ENCODE assay signal across 17 mouse cellular contexts in the genomic region with DNA sequence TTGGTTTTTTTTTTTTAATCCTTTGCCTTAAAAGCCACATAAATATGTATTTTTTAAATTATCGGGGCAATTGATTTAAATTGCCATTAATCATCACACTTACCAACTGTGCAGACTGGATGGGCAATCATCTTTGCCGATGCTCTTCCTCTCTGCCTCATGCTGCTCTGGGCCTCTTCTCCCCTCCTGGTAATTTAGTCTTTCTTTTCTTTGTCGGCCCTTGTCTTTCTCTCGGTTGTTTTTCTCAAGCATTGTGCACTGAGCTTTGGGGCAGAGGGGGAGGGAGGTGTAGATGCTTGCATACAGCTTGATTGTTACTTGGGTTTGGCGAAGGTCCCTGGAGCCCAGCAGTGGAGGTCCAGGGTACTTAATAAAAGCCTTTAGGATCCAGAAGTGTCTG.
DNase-seq lines count a peak whose midpoint lies in the region; ATAC-seq and TF ChIP-seq lines count a peak whose summit lies in the region.
"Had no signal": no experiment of that assay in that cellular context is flagged by ENCODE, and none has a peak within 500 bp of the region (broad histone marks: within the 10 kb centered on the region; RNA-seq: fewer than 3 reads in every experiment).

No protein-coding gene starts in this region.

- no peak for ATAC-seq in hindbrain, postnatal 0 days
- no peak for ATAC-seq in midbrain, embryonic 13.5 days
- ATAC-seq in midbrain, embryonic 15.5 days (replicated peaks) = no peak
- ATAC-seq in forebrain, embryonic 14.5 days = peak; percentile 37; the same call in 1 of the 2 replicates
- ATAC-seq in intestine, postnatal 0 days = no peak

- no peaks in the 10 kb centered on the region for H3K9me3 ChIP-seq in hindbrain, embryonic 10.5 days
- H3K9me3 ChIP-seq in hindbrain, postnatal 0 days (ENCODE audit: low read length) = no peaks in the 10 kb centered on the region
- H3K9me3 ChIP-seq in midbrain, embryonic 13.5 days = no peaks in the 10 kb centered on the region
- H3K9me3 ChIP-seq in midbrain, embryonic 15.5 days = no peaks in the 10 kb centered on the region
- H3K9me3 ChIP-seq in forebrain, embryonic 14.5 days (replicated peaks; ENCODE audit: control insufficient read depth, low read length) = no peaks in the 10 kb centered on the region
- H3K9me3 ChIP-seq in limb, embryonic 10.5 days (replicated peaks) = no peaks in the 10 kb centered on the region
- H3K9me3 ChIP-seq in intestine, postnatal 0 days (ENCODE audit: control insufficient read depth) = no peaks in the 10 kb centered on the region
- H3K9me3 ChIP-seq: embryonic facial prominence, embryonic 10.5 days; heart, embryonic 13.5 days; hindbrain, embryonic 15.5 days had no signal

- H3K27me3 ChIP-seq in hindbrain, embryonic 10.5 days (ENCODE audit: insufficient read depth, poor library complexity, severe bottlenecking) = peaks cover 7% of the 10 kb centered on the region; the same call in 1 of the 2 replicates
- H3K27me3 ChIP-seq in hindbrain, postnatal 0 days (ENCODE audit: insufficient read depth, low read length) = no peaks in the 10 kb centered on the region
- H3K27me3 ChIP-seq in midbrain, embryonic 13.5 days = peaks cover 4% of the 10 kb centered on the region; the same call in 1 of the 2 replicates
- no peaks in the 10 kb centered on the region for H3K27me3 ChIP-seq in midbrain, embryonic 15.5 days (replicated peaks)
- no peaks in the 10 kb centered on the region for H3K27me3 ChIP-seq in forebrain, embryonic 14.5 days (replicated peaks; ENCODE audit: control insufficient read depth, insufficient read depth, low read length)
- H3K27me3 ChIP-seq in limb, embryonic 10.5 days (ENCODE audit: low read depth, poor library complexity, severe bottlenecking) = peaks cover 12% of the 10 kb centered on the region
- H3K27me3 ChIP-seq in intestine, postnatal 0 days (replicated peaks; ENCODE audit: control insufficient read depth, insufficient read depth, low read length) = no peaks in the 10 kb centered on the region
- H3K27me3 ChIP-seq: hindbrain, embryonic 15.5 days had no signal

- H3K27ac ChIP-seq in hindbrain, embryonic 10.5 days = peak overlapping the region; percentile 69
- H3K27ac ChIP-seq in hindbrain, postnatal 0 days = no peak overlapping the region
- peak overlapping the region; percentile 41; the same call in 1 of the 2 replicates for H3K27ac ChIP-seq in midbrain, embryonic 13.5 days
- H3K27ac ChIP-seq in midbrain, embryonic 15.5 days = no peak overlapping the region
- peak overlapping the region; percentile 66; the same call in 1 of the 2 replicates for H3K27ac ChIP-seq in forebrain, embryonic 14.5 days (ENCODE audit: low read depth, low read length)
- peak overlapping the region; percentile 14; the same call in 1 of the 2 replicates for H3K27ac ChIP-seq in limb, embryonic 10.5 days
- no peak overlapping the region for H3K27ac ChIP-seq in intestine, postnatal 0 days (ENCODE audit: low read depth, low read length)
- H3K27ac ChIP-seq: embryonic facial prominence, embryonic 10.5 days; heart, embryonic 13.5 days; hindbrain, embryonic 15.5 days had no signal

- H3K36me3 ChIP-seq in hindbrain, embryonic 10.5 days = peaks cover 20% of the 10 kb centered on the region
- H3K36me3 ChIP-seq in hindbrain, postnatal 0 days (ENCODE audit: insufficient read depth, low read length) = no peaks in the 10 kb centered on the region
- H3K36me3 ChIP-seq in midbrain, embryonic 13.5 days = peaks cover under 1% of the 10 kb centered on the region; the same call in 1 of the 2 replicates
- H3K36me3 ChIP-seq in midbrain, embryonic 15.5 days (replicated peaks) = no peaks in the 10 kb centered on the region
- 0 out of 2 replicates have a peak, but pooled peaks cover under 1% of the 10 kb centered on the region for H3K36me3 ChIP-seq in forebrain, embryonic 14.5 days (ENCODE audit: control insufficient read depth, insufficient read depth, low read length)
- H3K36me3 ChIP-seq in limb, embryonic 10.5 days = no peaks in the 10 kb centered on the region
- no peaks in the 10 kb centered on the region for H3K36me3 ChIP-seq in intestine, postnatal 0 days (ENCODE audit: control insufficient read depth, insufficient read depth)
- H3K36me3 ChIP-seq: heart, embryonic 13.5 days had no signal

- H3K4me2 ChIP-seq in hindbrain, postnatal 0 days (ENCODE audit: low read depth, low read length) = no peak overlapping the region
- H3K4me2 ChIP-seq in midbrain, embryonic 13.5 days (replicated peaks) = no peak overlapping the region
- H3K4me2 ChIP-seq in midbrain, embryonic 15.5 days = no peak overlapping the region
- no peak overlapping the region for H3K4me2 ChIP-seq in forebrain, embryonic 14.5 days (ENCODE audit: low read length)
- no peak overlapping the region for H3K4me2 ChIP-seq in intestine, postnatal 0 days (replicated peaks; ENCODE audit: low read depth)
- H3K4me2 ChIP-seq: heart, embryonic 13.5 days; hindbrain, embryonic 15.5 days had no signal

- DNase-seq in hindbrain, embryonic 10.5 days (ENCODE audit: low spot score) = no peak
- DNase-seq in hindbrain, postnatal 0 days (ENCODE audit: low spot score) = no peak
- DNase-seq in forebrain, embryonic 14.5 days (ENCODE audit: low spot score) = peak; percentile 47
- DNase-seq in limb, embryonic 10.5 days (ENCODE audit: low spot score) = no peak
- no peak for DNase-seq in left cerebral cortex, adult 9 months (ENCODE audit: low spot score in 2 of 2)
- DNase-seq: adrenal gland, postnatal 10 days; cerebellum, adult 18-20 months; cerebellum, adult 9-11 months; gastrocnemius, postnatal 14 days; heart, postnatal 36 days; kidney, adult 18-20 months had no signal

- WGBS in hindbrain, embryonic 10.5 days = 23% methylated on average over 5 of the region's 5 CpGs
- WGBS in hindbrain, postnatal 0 days = 29% methylated on average over 5 of the region's 5 CpGs
- 21% methylated on average over 5 of the region's 5 CpGs for WGBS in midbrain, embryonic 13.5 days
- 11% methylated on average over 5 of the region's 5 CpGs for WGBS in midbrain, embryonic 15.5 days
- WGBS in forebrain, embryonic 14.5 days = 21% methylated on average over 5 of the region's 5 CpGs
- WGBS in limb, embryonic 10.5 days = 62% methylated on average over 5 of the region's 5 CpGs
- 68% methylated on average over 5 of the region's 5 CpGs for WGBS in intestine, postnatal 0 days

- no peak overlapping the region for H3K4me3 ChIP-seq in hindbrain, embryonic 10.5 days
- no peak overlapping the region for H3K4me3 ChIP-seq in hindbrain, postnatal 0 days (ENCODE audit: low read length)
- no peak overlapping the region for H3K4me3 ChIP-seq in midbrain, embryonic 13.5 days (replicated peaks)
- no peak overlapping the region for H3K4me3 ChIP-seq in midbrain, embryonic 15.5 days
- no peak overlapping the region for H3K4me3 ChIP-seq in forebrain, embryonic 14.5 days (ENCODE audit: low read depth, low read length)
- no peak overlapping the region for H3K4me3 ChIP-seq in limb, embryonic 10.5 days
- no peak overlapping the region for H3K4me3 ChIP-seq in intestine, postnatal 0 days (ENCODE audit: low read depth, low read length)
- H3K4me3 ChIP-seq: embryonic facial prominence, embryonic 10.5 days; heart, embryonic 13.5 days; hindbrain, embryonic 15.5 days had no signal

- peaks cover 44% of the 10 kb centered on the region for H3K4me1 ChIP-seq in hindbrain, embryonic 10.5 days (replicated peaks)
- no peaks in the 10 kb centered on the region for H3K4me1 ChIP-seq in hindbrain, postnatal 0 days (ENCODE audit: insufficient read depth, low read length)
- H3K4me1 ChIP-seq in midbrain, embryonic 13.5 days (replicated peaks) = peaks cover 39% of the 10 kb centered on the region
- H3K4me1 ChIP-seq in midbrain, embryonic 15.5 days = peaks cover 15% of the 10 kb centered on the region
- H3K4me1 ChIP-seq in forebrain, embryonic 14.5 days (ENCODE audit: control insufficient read depth, insufficient read depth, low read length) = peaks cover 19% of the 10 kb centered on the region
- H3K4me1 ChIP-seq in limb, embryonic 10.5 days = peaks cover 55% of the 10 kb centered on the region
- H3K4me1 ChIP-seq in intestine, postnatal 0 days (replicated peaks; ENCODE audit: control insufficient read depth, insufficient read depth, low read length) = no peaks in the 10 kb centered on the region

- TF ChIP-seq CTCF in hindbrain, postnatal 0 days (IDR thresholded peaks at IDR 0.05; ENCODE audit: low read depth) = no peak
- TF ChIP-seq CTCF in intestine, postnatal 0 days (IDR thresholded peaks at IDR 0.05; ENCODE audit: low read depth) = no peak

- no peak overlapping the region for H3K9ac ChIP-seq in hindbrain, postnatal 0 days (replicated peaks; ENCODE audit: low read length)
- H3K9ac ChIP-seq in midbrain, embryonic 13.5 days (replicated peaks) = no peak overlapping the region; the same call in 1 of the 2 replicates
- no peak overlapping the region for H3K9ac ChIP-seq in midbrain, embryonic 15.5 days
- H3K9ac ChIP-seq in forebrain, embryonic 14.5 days (ENCODE audit: low read length) = peak overlapping the region; percentile 8; the same call in 1 of the 2 replicates
- no peak overlapping the region for H3K9ac ChIP-seq in intestine, postnatal 0 days (ENCODE audit: low read depth, low read length)
- H3K9ac ChIP-seq: heart, embryonic 13.5 days; hindbrain, embryonic 15.5 days had no signal

Comparison
In these comparisons a context has a peak if more than half of its experiments do, and no peak if none do; other contexts are left out.
1. H3K27ac ChIP-seq: peak in hindbrain, embryonic 10.5 days (single experiment), midbrain, embryonic 13.5 days (single experiment), forebrain, embryonic 14.5 days (single experiment) and limb, embryonic 10.5 days (single experiment); none in hindbrain, postnatal 0 days (single experiment), midbrain, embryonic 15.5 days (single experiment) and intestine, postnatal 0 days (single experiment).